Mouse (Mus musculus): Measurements from ENCODE around the gene Akt1s1. TPM values are rescaled to one million over a fixed set of nuclear protein-coding genes. Genes with fewer than 3 reads are reported as not detected.

Gene Akt1s1
- polyA plus RNA-seq, 1 experiment = 930 TPM

- no peak for TF ChIP-seq GATA1 (IDR thresholded peaks at IDR 0.05; ENCODE audit: low read length)
Measured at GRCm38 (mm10) chr7:44841825-44842463, 6.8 kb upstream of the Akt1s1 start.

GRCm38 (mm10) chr7:44845006-44845405 lies 3.8 kb upstream of the Akt1s1 start:
- TF ChIP-seq GATA1 (IDR thresholded peaks at IDR 0.05; ENCODE audit: low read length) = no peak

- TF ChIP-seq GATA1 (IDR thresholded peaks at IDR 0.05; ENCODE audit: low read length) = no peak
Measured at GRCm38 (mm10) chr7:44846804-44847203, 2.0 kb upstream of the Akt1s1 start.

GRCm38 (mm10) chr7:44847772-44848171 lies 1.0 kb upstream of the Akt1s1 start:
- no peak for TF ChIP-seq GATA1 (IDR thresholded peaks at IDR 0.05; ENCODE audit: low read length)

- TF ChIP-seq GATA1 (IDR thresholded peaks at IDR 0.05; ENCODE audit: low read length) = no peak
Measured at GRCm38 (mm10) chr7:44849416-44850111, 773 bp downstream of the Akt1s1 start.

GRCm38 (mm10) chr7:44850146-44850545 lies 1.4 kb downstream of the Akt1s1 start:
- no peak for TF ChIP-seq GATA1 (IDR thresholded peaks at IDR 0.05; ENCODE audit: low read length)

GRCm38 (mm10) chr7:44850789-44851624 lies 2.2 kb downstream of the Akt1s1 start:
- no peak for TF ChIP-seq GATA1 (IDR thresholded peaks at IDR 0.05; ENCODE audit: low read length)

GRCm38 (mm10) chr7:44851625-44852234 lies 2.9 kb downstream of the Akt1s1 start:
- TF ChIP-seq GATA1 (IDR thresholded peaks at IDR 0.05; ENCODE audit: low read length) = no peak

- no peak for TF ChIP-seq GATA1 (IDR thresholded peaks at IDR 0.05; ENCODE audit: low read length)
Measured at GRCm38 (mm10) chr7:44852259-44853027, 3.7 kb downstream of the Akt1s1 start.

GRCm38 (mm10) chr7:44853065-44853464 lies 4.3 kb downstream of the Akt1s1 start:
- TF ChIP-seq GATA1 (IDR thresholded peaks at IDR 0.05; ENCODE audit: low read length) = no peak

GRCm38 (mm10) chr7:44853596-44854355 lies 5.0 kb downstream of the Akt1s1 start:
- TF ChIP-seq GATA1 (IDR thresholded peaks at IDR 0.05; ENCODE audit: low read length) = no peak

- TF ChIP-seq GATA1 (IDR thresholded peaks at IDR 0.05; ENCODE audit: low read length) = no peak
Measured at GRCm38 (mm10) chr7:44854356-44855031, 5.7 kb downstream of the Akt1s1 start.

- TF ChIP-seq GATA1 (IDR thresholded peaks at IDR 0.05; ENCODE audit: low read length) = no peak
Measured at GRCm38 (mm10) chr7:44855036-44855435, 6.2 kb downstream of the Akt1s1 start.

Measured in G1E-ER4 (cell line).